Mouse (Mus musculus) ovary, postnatal 10 days (tissue): Measurements from ENCODE around the gene Mmd2.

Source experiments
- DNase-seq: peaks from one replicate; pipeline ENCODE4 v3.0.0; 2022; ENCODE audit warnings: low spot score

Gene Mmd2

DNA sequence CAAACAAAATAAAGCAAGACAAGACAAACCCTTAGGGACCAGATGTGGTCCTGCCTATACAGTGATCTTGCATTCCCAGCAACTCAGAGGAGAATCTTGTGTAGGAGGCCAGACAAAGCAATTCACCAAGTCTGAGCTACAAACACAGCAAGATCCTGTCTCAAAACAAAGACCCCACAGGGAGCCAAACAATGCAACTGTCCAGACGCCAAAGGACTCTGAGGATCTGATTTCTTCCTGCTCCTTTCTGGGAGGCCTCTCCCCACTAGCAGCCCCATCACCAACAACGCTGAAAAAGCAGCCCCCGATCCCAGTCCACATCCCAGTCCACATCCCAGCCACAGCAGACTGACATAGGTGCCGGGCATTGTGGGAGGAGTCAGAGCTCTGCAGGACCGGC, 62.3 kb downstream of the Mmd2 start:
- no peak for DNase-seq

DNA sequence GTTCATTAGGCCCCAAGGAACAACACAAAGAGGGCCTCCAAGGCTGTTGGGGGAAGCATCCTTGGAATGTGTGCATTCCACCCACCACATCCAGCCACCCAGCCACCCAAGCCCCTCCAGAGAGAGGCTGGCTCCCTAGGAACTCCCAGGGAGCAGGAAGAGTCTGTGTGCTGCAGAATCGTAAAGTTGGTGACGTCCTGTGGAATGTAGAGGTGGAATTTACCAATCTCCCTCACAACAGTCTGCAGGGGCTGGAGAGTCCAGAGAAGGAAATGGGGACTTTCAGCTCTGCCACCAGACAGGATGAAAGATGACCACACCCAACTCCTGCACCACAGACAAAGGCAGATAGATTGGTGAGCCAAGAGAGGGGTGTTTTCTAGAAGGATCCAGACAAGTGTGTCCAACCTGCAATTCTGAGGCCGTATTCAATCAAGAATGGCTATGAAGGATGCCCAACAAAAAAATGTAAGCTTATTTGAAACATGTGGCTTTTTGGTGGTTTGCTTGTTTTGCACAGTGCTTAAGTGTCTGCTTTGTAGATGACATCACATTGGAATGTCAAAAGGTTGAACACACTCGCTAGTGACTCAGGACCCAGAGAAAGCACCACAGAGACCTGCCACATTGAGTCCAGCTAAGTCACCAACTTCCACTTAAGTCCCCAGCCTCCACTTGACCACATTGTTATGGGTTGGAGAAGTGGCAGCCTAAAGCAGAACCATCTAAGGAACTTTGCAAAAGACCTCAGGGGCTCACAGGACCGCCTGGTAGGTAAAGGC, 63.4 kb downstream of the Mmd2 start:
- no peak for DNase-seq

DNA sequence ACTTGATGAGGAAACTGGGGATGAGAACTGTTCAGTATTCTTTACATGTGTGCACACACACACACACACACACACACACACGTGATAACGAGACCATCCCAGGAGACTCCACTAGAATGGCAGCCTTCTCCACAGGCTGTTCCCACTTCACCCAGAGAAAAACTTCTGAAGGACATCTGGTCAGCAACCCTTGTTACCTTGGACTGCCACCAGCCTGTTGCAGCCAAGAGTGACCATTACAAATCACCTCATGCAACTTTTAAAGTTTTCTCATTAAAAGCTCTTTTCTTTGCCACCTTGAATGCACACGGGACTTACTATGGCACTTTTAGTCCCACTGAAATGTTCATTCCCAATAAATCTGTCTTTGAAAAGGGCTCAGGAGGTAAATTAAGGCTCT, 71.3 kb downstream of the Mmd2 start:
- no peak for DNase-seq

DNA sequence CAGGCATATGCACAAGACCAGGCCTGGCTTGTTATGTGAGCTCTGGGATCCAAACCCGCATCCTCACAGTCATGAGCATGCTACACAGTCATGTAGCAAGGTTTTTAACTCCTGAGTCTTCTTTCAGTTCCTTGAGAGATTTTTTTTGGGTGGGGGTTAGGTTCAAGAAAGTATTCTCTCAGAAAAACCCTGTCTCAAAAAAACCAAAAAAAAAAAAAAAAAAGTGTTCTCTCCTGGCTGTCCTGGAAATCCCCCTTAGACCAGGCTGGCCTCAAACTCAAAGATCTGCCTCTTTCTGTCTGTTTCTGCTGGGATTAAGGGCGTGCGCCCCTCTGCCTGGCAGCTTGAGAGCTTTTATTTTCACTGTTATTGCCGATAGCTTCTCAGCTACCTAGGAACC, 73.2 kb downstream of the Mmd2 start:
- no peak for DNase-seq

DNA sequence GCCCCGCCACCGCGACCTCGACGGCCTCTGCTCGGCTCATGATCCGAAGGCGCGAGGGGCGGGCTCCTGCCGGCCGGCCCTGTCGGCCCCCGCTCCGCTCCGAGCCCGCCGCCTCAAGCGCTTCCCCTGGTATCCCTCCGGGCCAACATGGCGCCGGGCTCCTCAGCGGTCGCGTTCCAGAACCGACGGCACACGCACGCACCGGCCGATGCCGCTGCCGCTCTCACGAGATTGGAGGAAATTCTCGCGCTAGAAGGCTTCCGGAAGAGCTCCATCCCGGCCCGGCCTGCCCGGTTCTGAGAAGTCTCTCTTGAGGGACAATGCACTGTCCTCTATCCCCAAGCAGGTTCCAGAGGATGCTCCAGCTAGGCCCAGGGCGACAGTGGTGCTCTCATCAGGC, 78.7 kb downstream of the Mmd2 start, which contains the start of gene Papolb:
TSS of gene Papolb (minus strand) at position 162 of the 400 bp plus-strand sequence.
- DNase-seq: no peak

DNA sequence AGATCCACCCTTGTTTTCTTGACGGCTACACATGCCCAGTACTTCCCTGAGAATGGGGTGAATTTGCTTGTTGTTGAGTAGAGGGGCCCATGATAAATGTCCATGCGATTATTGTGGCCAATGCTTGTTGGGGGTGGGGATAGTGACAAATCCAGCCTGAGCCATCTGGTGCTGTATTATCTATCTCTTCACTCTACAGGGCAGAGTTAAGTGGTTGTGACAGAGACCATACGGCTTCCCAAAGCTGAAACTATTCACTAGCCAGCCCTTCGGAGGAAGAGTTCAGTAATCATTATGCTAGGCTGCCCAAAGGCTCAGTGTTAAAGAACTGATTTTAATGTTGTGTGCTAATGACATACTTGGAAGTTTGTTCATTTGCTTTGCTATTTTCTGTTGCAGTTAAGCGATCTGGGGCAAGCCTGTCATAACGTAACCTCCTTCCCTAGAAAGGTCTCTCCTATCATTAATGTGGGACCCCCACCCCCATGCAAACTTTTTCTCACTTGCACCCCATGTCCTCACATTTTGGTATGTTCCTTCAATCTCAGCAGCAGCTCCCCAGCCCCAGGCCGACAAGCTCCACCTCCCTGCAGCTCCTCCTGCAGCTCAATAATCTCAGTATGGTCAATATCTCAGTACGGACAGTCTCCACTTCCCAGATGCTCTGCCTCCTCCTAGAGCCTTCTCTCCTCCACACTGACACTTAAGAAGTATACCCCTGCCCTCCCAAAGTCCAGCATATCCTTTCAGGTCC, 83.7 kb downstream of the Mmd2 start:
- DNase-seq: no peak

DNA sequence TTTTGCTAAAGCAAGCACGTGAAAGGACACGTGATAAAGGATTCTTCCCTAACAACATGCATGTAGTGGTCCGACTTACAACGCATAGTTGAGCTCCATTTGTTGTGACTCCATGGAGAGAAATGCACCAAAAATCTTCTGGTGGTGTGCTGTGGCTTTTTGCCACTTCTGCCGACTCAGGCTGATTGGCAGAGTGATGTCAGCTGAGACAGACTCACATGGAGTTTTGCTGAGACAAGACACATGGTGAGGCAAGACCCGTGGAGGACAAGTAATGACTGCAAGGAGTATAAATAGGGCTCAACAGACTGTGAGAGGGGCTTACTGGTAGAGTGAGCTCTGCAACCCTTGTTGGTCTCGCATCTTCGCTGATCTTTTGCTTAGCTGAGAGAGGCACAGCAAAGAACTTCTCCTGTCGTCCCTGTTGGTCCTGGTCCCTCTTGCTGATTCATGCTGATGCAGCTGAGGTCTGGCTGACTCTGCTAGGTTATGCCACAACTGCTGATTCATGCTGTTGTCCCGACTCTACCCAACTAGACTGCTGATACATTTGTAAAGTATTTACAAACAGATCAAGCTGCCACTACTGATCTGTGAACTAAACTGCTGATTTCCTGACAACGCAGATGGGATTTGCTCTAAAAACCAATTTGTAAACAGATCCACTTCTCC, 87.3 kb downstream of the Mmd2 start:
- DNase-seq: no peak

DNA sequence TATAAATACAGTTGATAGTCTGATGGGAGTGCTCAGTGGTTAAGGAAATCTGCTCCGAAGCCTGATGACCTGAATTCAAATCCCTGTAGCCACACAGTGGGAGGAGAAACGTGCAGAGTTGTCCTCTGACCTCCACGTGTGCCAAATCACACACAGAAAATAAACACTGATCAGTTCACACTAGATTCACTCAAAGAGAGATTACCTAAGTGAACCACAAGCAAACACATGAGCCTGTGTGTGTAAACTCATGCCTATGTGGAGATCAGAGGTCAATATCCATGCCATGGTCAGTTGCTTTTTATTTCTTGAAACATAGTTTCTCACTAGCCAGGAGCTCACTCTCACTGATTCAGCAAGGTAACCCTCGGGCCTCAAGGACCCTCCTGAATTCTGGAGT, 88.2 kb downstream of the Mmd2 start:
- DNase-seq: no peak

DNA sequence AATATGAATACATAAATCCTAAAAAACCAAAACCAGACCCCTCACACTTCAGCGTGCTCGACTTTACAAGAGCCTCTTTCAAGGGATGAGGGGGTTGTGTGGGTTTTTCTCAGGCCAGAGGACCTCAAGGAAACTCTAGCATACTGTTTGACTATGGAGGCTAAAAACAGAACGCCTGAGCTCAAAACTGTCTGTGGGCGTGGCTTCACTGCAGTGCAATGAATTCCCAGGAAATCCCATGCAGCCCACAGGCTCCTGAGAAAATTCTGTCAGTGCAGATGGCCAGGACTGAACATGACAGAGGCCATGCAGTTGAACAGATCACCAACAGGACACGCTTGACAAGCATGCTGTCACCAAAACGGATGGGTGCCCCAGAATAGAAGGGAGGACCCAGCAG, 89.6 kb downstream of the Mmd2 start:
- DNase-seq: no peak
